Mouse (Mus musculus): Measurements from ENCODE around the gene Ankrd33.

Ankrd33 gene

DNA sequence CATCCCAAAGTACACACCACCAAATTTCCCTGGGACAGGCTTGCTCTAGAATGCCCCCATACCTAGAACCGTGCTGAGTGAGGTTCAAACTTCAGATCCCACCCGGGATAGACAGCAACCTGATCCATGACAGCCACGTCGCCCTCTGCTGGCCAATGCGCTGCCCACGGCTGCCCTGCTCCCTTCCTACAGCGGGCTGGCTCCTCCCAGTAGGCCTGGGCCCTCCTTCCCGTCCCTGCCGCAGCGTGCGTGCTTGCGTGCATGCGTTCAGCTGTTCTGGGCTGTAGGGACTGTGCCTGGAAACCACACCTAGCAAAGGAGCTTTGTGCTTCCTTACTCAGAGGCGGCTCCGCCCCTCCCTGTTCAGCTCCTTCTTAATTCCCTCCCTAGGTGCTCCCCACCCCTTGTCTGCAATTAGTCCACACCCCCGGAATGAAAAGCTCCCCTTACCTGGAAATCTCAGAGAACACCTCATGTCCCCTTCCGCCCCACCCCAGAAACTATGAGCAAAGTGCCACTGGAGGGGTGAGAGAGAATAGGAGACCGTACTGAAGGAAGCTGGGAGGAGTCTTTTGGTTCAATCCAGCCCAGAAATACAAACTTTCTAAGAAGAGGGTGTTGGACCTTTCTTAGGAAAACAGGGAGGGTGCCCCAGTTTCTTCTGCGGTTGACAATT is 30.0 kb downstream of the Ankrd33 start:
- intact Hi-C loops (cut with DNase I): loop anchor here (2.0 kb wide), 1 partner anchor 53 kb away; no protein-coding TSS in a partner anchor

DNA sequence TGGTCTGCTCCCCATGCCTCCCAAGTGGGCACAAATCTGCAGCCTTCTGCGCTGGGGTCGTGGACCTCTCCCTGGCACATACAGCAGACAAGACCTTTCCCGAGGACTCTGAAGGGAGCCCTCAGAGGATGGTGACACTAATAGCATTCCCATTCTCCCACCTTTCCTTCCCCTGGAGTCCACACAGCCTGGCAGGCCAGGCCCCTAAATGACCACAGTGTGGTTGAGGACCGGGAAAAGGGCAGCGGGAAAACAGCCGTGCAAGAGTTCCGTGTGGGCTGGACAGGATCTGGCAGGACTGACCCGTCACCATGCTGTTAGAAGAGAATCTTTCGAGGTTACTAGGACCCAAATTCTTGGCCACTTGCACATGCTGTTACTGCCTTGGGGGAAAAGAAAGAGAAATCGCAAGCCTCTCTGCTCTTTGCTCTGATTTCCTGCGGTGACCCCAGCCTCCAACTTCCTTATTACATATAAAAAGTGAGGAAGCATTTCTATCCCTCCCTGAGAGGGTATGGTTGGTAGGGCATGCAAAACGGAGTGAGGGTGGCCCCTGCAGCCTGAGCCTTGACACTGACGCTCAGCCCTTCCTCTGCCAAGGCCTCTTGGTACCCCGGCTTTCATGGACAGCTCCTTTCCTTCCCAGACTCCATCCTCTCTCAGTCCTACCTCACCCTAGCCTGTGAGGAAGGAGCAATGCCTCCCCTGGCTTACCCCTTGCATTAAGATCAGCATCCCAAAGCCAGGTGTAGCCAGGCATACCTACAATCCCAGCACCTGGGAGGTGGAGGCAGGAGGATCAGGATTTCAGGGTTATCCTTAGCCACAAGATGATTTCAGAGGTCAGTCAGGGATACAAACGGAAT is 30.8 kb downstream of the Ankrd33 start:
- intact Hi-C loops (cut with DNase I): loop anchor here (2.0 kb wide), 1 partner anchor 52 kb away; no protein-coding TSS in a partner anchor

DNA sequence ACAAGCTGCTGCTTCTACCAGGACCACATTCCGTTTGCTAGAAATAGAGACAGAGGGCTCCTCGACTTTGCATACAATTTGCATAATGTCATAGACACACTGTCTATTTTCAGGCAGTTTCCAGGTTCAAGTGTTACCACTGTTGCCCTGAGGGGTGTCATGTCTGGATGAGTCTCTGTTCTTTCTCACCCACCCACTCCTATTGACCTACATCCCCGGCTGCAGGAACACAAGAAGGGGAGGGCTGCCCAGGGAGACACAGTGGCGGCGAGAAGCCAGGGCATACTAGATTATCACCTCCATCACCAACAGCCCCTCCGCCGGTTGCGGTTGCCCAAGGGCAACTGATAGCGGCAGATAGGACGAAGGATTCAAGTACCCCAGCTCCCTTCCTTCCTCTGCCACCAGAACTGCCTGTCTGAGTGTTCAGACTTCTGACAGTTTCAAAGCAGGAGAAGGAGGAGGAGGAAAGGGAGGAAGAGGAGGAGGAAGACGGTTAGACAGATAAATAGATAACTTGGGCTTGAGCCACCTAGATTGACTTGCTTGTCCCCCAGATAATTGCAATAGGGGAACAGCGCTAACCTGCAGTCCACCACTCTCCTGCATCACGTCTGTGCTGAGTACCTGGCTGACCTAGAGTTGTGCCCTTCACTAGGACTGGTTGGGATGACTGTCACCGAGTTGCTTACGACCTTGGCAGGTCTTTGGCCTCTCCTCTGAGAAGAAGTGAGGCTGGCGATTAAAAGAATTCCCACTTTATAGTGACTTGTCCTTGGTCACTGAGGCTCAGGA is 31.8 kb downstream of the Ankrd33 start:
- intact Hi-C loops (cut with DNase I): loop anchor here (2.0 kb wide), 1 partner anchor 51 kb away; no protein-coding TSS in a partner anchor

DNA sequence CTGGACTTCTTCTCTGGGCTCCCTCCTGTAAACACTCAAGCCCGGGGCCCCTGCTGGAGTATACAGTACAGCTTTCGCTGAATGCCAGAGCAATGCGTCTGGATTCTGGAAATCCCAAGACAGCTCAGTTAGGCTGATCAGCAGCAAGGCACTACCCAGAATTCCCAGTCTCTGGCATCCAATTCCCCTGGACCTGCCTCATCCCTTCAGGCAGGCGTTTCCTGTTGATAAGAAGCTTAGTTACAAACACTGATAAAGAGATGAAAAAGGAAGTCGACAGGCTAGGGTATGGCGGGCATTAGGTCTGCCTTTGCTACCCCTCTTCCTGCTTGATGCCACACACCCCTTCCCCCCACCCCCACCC is 32.3 kb downstream of the Ankrd33 start:
- intact Hi-C loops (cut with DNase I): loop anchor here (2.0 kb wide), 1 partner anchor 51 kb away; no protein-coding TSS in a partner anchor

DNA sequence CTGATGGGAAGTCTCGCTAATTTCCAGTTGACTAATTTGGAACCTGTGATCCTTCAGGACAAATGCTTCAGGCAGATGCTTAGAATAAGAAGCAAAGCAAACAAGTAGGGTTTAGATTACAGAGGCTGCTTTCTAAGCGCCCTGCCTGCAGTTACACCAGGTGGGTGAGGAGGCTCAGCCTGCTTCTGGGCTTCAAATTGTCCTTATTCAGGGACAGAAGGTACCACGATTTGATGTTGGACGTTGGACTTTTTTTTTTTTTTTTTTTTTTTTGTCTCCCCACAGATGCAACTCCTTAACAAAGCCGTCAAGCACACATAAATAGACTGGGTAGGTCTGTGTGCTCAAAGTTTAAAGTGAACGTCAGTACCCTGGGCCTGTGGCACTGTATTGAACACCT is 33.0 kb downstream of the Ankrd33 start:
- intact Hi-C loops (cut with DNase I): no loop called here

- intact Hi-C loops (cut with DNase I): no loop called here
Measured at GRCm38 (mm10) chr15:101151409-101152261, 36.1 kb downstream of the Ankrd33 start.

GRCm38 (mm10) chr15:101154700-101155616 is 39.4 kb downstream of the Ankrd33 start:
- intact Hi-C loops (cut with DNase I): no loop called here

GRCm38 (mm10) chr15:101160128-101160527 is 44.6 kb downstream of the Ankrd33 start:
- intact Hi-C loops (cut with DNase I): no loop called here

DNA sequence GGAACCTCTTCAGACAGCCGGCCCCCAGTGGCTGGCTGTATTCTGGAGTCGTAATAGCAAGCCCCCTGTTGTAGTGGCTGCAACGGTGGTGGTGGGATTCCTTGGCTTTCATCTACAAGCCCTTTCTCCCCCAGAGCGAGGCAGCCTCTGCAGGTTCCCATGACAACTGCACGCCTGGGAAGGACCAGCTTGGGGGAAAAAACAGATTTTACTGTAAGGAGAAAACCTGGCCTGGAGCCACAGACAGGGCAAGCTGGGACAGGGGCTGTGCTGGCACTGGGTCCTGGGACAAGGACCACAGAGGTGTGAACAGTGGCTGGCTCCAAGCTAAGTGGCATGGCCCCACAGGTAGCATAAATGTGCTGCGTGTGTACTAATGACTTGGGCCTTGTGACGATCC is 45.0 kb downstream of the Ankrd33 start:
- intact Hi-C loops (cut with DNase I): no loop called here

DNA sequence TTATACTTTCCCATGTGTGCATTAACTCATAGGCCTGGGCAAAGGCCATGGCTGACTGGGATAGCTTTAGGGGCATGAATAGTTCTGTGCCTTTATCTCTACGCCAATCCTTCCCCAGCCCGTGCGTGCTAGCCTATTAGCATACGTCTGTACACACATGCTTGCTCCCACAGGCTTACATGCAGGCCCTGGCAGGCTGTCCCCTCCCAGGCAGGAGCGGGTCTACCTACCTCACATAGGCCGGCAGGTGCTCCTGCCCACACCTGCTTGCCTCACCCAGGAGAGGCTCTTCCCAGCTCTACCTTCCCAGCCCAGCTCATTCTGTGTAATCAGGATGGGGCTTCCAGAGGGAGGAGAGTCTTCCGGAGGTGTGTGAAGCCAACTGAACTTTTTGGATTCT is 46.0 kb downstream of the Ankrd33 start:
- intact Hi-C loops (cut with DNase I): no loop called here

DNA sequence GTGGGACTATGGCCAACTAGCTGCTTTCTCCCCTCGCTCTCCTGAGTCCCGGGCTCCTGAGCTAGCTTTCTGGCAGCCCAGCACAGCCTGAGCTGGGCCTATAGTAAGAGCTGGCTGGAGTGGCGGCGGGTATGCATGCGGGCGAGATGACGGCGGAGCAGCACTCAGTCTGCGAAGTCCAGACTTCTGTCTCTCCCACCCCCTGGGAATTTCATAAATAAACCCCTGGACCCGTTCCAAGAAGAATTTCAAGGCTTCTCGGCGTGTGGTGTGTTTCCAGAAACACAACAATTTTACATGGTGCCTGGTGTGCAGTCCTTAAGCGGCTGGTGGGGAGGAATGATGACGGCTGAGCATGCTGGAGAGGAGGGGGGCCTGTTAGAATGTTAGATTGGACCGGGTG is 47.5 kb downstream of the Ankrd33 start:
- intact Hi-C loops (cut with DNase I): no loop called here

DNA sequence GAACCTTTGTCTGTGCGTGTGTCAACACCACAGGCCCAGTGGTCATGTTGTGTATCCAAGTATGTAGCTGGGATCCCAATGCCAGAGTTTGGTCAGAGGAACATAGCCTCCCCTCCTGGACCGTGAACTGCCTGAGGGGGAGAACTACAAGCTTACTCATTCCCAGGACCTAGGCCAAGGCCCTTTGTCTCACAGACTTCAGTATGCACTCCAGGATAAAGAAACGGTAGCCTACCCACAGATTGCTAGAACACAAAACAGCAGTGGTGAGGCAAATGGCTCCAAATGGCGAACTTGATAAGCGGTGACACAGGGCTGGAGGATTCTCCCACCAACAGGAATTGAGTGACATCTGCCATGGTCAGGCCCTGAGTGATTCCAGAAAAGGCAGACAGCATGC is 48.3 kb downstream of the Ankrd33 start:
- intact Hi-C loops (cut with DNase I): no loop called here

DNA sequence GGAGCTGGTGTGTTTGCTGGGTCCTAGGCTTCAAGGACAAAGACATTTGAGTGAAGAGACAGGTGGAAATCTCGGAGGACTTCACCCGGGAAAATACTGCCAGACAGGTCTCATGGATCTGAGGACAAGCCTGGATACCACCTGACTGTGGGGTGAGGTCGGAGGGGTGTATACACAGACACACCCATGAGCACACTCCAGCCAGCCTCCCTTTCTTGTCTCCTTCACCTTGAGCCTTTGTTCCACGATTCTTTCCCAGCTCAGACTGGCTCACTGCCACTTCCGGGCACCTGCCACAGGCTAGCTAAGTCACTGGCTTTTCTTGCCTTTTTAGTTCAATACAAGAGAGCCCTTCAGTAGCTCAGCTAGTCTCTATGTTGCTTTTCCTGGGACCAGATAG is 48.7 kb downstream of the Ankrd33 start:
- intact Hi-C loops (cut with DNase I): no loop called here

DNA sequence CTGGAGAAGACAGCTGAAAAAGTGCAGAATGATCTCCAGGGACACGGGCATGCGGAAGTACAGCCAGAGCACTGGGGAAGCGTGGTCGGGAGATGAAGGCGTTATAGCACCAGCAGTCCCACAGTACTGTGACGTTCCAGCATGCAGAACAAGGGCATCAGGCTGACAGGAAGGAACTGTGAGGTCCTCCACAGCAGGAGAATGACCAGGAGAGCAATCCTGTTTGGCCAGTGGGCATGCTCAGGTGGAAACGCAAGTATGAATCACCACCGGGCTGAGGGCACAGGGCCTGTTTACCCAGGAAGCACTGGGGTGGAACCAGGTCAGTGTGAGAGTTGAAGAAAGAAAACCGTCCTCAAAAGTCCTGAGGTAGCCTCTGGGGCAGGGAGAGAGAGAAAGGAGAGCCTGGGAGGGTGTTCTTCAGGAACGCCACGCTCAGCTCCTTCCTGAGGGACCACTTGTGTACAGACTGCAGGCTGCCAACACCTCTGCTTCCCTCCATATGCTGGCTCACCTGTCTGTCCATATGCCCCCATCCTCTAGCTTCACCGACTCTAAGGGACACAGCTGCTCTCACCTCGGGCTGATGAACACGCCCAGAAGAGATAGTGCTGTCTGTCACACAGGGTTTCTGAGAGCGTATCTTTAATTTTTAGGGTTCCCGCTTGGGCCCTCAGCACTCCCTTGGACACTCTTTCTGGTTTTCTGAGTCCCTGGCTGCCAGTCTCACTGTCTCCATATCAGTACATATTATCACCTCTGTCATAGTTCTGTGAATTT is 50.3 kb downstream of the Ankrd33 start:
- intact Hi-C loops (cut with DNase I): no loop called here

- intact Hi-C loops (cut with DNase I): no loop called here
Measured at GRCm38 (mm10) chr15:101167553-101167952, 52.0 kb downstream of the Ankrd33 start.
